Mouse (Mus musculus) kidney, adult 2 months (tissue): ENCODE results near the gene 1700028K03Rik. TPM values are rescaled to one million over a fixed set of nuclear protein-coding genes. Genes with fewer than 3 reads are reported as not detected.
A peak's percentile ranks its signal among the peaks of the same experiment; 100 is the strongest.

Experiments
- DNase-seq: peaks from one replicate; pipeline ENCODE4 v3.0.0; 2021
- H3K27ac ChIP-seq: fragments of 200-500 bp; 2 replicates; pipeline ENCODE4 v1.5.1; 2012; ENCODE audit warnings: low read depth, low read length, control low read depth, inconsistent platforms; ENCODE audit not compliant: insufficient read depth
- H3K27me3 ChIP-seq: fragments of 200-500 bp; replicated peaks from 2 replicates; pipeline ENCODE4 v1.6.1; 2012; ENCODE audit warnings: mild to moderate bottlenecking, moderate library complexity, low read length, inconsistent platforms; ENCODE audit not compliant: control insufficient read depth, insufficient read depth
- H3K36me3 ChIP-seq: fragments of 200-500 bp; 2 replicates; pipeline ENCODE4 v1.6.1; 2012; ENCODE audit warnings: mild to moderate bottlenecking, moderate library complexity, low read length, inconsistent platforms; ENCODE audit not compliant: control insufficient read depth, insufficient read depth
- H3K4me1 ChIP-seq: fragments of 200-500 bp; 2 replicates; pipeline ENCODE4 v1.6.1; 2011; ENCODE audit warnings: low read length; ENCODE audit not compliant: control insufficient read depth, insufficient read depth
- H3K4me3 ChIP-seq: fragments of 200-500 bp; 2 replicates; pipeline ENCODE4 v1.5.1; 2011; ENCODE audit warnings: mild to moderate bottlenecking, low read depth, low read length, control low read depth; ENCODE audit not compliant: insufficient read depth
- CTCF ChIP-seq: fragments of 200-500 bp; conservative IDR thresholded peaks from 2 replicates; pipeline ENCODE4 v1.5.1; 2011; ENCODE audit warnings: low read depth, mild to moderate bottlenecking, control low read depth, low read length, moderate library complexity, mixed read lengths; ENCODE audit not compliant: insufficient read depth, insufficient read length
- POLR2A ChIP-seq: fragments of 200-500 bp; IDR thresholded peaks from one replicate; pipeline ENCODE4 v1.6.1; 2011; ENCODE audit warnings: low read depth, low read length, control low read depth
- WGBS: fragments of 180-500 bp; shearing (Covaris S2); methylation state at CpG from one replicate; pipeline ENCODE4 v1.1.7; 2018; 5-methylcytosine and 5-hydroxymethylcytosine counted together
- polyA plus RNA-seq: library from polyadenylated mRNA; depleted of rRNA; stranded (reverse); fragments of >200 nt; gene quantifications from 2 replicates; pipeline ENCODE4 v1.2.3, GENCODE M21; 2012

Gene 1700028K03Rik
- polyA plus RNA-seq, 1 experiment, result not detected

GRCm38 (mm10) chr5:107498806-107499310 is 35.7 kb upstream of the 1700028K03Rik start:
- Histone ChIP-seq H3K27ac (no peak overlapping the region), H3K4me1 (no peaks in the 10 kb centered on the region), H3K4me3 (no peak overlapping the region), H3K36me3 (no peaks in the 10 kb centered on the region), H3K27me3 (no peaks in the 10 kb centered on the region)
- WGBS, result 68% methylated on average over 5 of the region's 5 CpGs
- peak; percentile 12 for DNase-seq
- TF ChIP-seq CTCF (no peak), POLR2A (no peak)

- no peak overlapping the region for H3K4me3 ChIP-seq
- WGBS, result 88% methylated on average over 5 of the region's 5 CpGs
- H3K27me3 ChIP-seq, result no peaks in the 10 kb centered on the region
- TF ChIP-seq CTCF, result no peak
- TF ChIP-seq POLR2A, result no peak
- H3K36me3 ChIP-seq, result no peaks in the 10 kb centered on the region
- H3K27ac ChIP-seq, result no peak overlapping the region
- no peaks in the 10 kb centered on the region for H3K4me1 ChIP-seq
- no peak for DNase-seq
These were observed 34.5 kb upstream of the 1700028K03Rik start for GRCm38 (mm10) chr5:107499891-107500535.

GRCm38 (mm10) chr5:107500741-107501140 is 33.8 kb upstream of the 1700028K03Rik start:
- Histone ChIP-seq H3K27ac (no peak overlapping the region), H3K27me3 (no peaks in the 10 kb centered on the region), H3K4me3 (no peak overlapping the region), H3K4me1 (no peaks in the 10 kb centered on the region), H3K36me3 (no peaks in the 10 kb centered on the region)
- DNase-seq, result no peak
- TF ChIP-seq CTCF (no peak), POLR2A (no peak)
- WGBS, result 100% methylated on average over 1 of the region's 1 CpGs

- Histone ChIP-seq H3K4me3 (no peak within 1 kb of the TSS), H3K27me3 (no peaks in the 10 kb centered on the region), H3K4me1 (no peaks in the 10 kb centered on the region), H3K27ac (no peak within 1 kb of the TSS), H3K36me3 (peaks cover 2% of the 10 kb centered on the region)
- TF ChIP-seq POLR2A, result no peak
- no peak for TF ChIP-seq CTCF
- WGBS, result 72% methylated on average over 4 of the region's 4 CpGs
- DNase-seq, result no peak
These were observed 27.2 kb upstream of the 1700028K03Rik start, which contains the start of gene Gm42669 for GRCm38 (mm10) chr5:107507321-107507720. TSS of gene Gm42669 (plus strand) at chr5:107507621.

- no peak for DNase-seq
- TF ChIP-seq POLR2A (no peak), CTCF (no peak)
- Histone ChIP-seq H3K36me3 (peaks cover 2% of the 10 kb centered on the region), H3K4me1 (no peaks in the 10 kb centered on the region), H3K27me3 (no peaks in the 10 kb centered on the region), H3K4me3 (no peak overlapping the region), H3K27ac (no peak overlapping the region)
- 87% methylated on average over 10 of the region's 10 CpGs for WGBS
These were observed 24.0 kb upstream of the 1700028K03Rik start for GRCm38 (mm10) chr5:107510503-107510902.

- no peak for TF ChIP-seq CTCF
- TF ChIP-seq POLR2A, result no peak
- no peaks in the 10 kb centered on the region for H3K4me1 ChIP-seq
- no peaks in the 10 kb centered on the region for H3K27me3 ChIP-seq
- H3K4me3 ChIP-seq, result no peak overlapping the region
- WGBS, result 57% methylated on average over 2 of the region's 2 CpGs
- H3K27ac ChIP-seq, result no peak overlapping the region
- DNase-seq, result no peak
- H3K36me3 ChIP-seq, result peaks cover 2% of the 10 kb centered on the region
These were observed 23.2 kb upstream of the 1700028K03Rik start for GRCm38 (mm10) chr5:107511326-107511725.

GRCm38 (mm10) chr5:107513583-107513982 is 20.9 kb upstream of the 1700028K03Rik start:
- DNase-seq, result peak; percentile 43
- H3K4me3 ChIP-seq, result no peak overlapping the region
- 58% methylated on average over 7 of the region's 7 CpGs for WGBS
- peak; percentile 75 for TF ChIP-seq CTCF
- TF ChIP-seq POLR2A, result no peak
- H3K27ac ChIP-seq, result no peak overlapping the region
- no peaks in the 10 kb centered on the region for H3K36me3 ChIP-seq
- H3K27me3 ChIP-seq, result no peaks in the 10 kb centered on the region
- no peaks in the 10 kb centered on the region for H3K4me1 ChIP-seq
